Mouse (Mus musculus) kidney, adult 2 months (tissue): ENCODE measurements around the gene Rrp9.

Experiments used
- CTCF ChIP-seq: fragments of 200-500 bp; conservative IDR thresholded peaks from 2 replicates; pipeline ENCODE4 v1.5.1; 2011; ENCODE audit warnings: low read depth, mild to moderate bottlenecking, control low read depth, low read length, moderate library complexity, mixed read lengths; ENCODE audit not compliant: insufficient read depth, insufficient read length
- POLR2A ChIP-seq: fragments of 200-500 bp; IDR thresholded peaks from one replicate; pipeline ENCODE4 v1.6.1; 2011; ENCODE audit warnings: low read depth, low read length, control low read depth

DNA sequence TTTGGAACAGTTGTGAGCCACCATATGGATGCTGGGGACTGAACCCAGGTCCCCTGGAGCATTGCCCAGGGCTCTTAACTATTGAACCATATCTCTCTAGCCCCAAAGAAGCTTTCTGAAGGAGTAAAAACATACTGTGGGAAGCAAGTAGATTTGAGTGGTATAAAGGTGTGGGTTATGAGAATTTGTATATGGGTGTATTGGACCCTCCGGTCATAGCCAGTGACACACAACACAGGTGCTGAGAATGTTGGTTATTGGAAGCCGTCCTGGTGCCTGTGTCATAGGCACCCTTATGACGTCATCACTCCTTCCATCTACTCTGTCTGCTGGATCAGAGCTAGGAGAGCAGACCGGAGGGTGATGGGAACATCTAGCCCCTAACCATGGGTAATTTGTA, 38.5 kb downstream of the Rrp9 start, which contains the start of gene Iqcf5:
- TF ChIP-seq CTCF (no peak), POLR2A (no peak)
